Mouse (Mus musculus) heart, embryonic 11.5 days (tissue): ENCODE data around the gene Mrgpra1. TPM values are rescaled to one million over a fixed set of nuclear protein-coding genes. Genes with fewer than 3 reads are reported as not detected.
"Not testable (repeated sequence)": the region's sequence is repeated elsewhere in the genome, so short reads cannot be mapped to it uniquely, and the experiment has no call there.

Experiments used
- ATAC-seq: fragments of 200-750 bp; cut with Nextera tagmentation; replicated peaks from 2 replicates; pipeline ENCODE4 v1.8.0; 2017; ENCODE audit warnings: moderate library complexity; ENCODE audit not compliant: insufficient number of reproducible peaks, low FRiP score, low TSS enrichment
- H3K27ac ChIP-seq: fragments of 300-500 bp; sonication (generic); 2 replicates; pipeline ENCODE4 v1.5.1; 2014; ENCODE audit warnings: mild to moderate bottlenecking, low read depth, low read length
- H3K27me3 ChIP-seq: fragments of 300-500 bp; sonication (generic); 2 replicates; pipeline ENCODE4 v1.6.1; 2014; ENCODE audit warnings: mild to moderate bottlenecking, low read length, mixed read lengths; ENCODE audit not compliant: control insufficient read depth, insufficient read depth
- H3K36me3 ChIP-seq: fragments of 300-500 bp; sonication (generic); 2 replicates; pipeline ENCODE4 v1.6.1; 2014; ENCODE audit warnings: mild to moderate bottlenecking, low read length, moderate library complexity, mixed read lengths; ENCODE audit not compliant: control insufficient read depth, insufficient read depth
- H3K4me1 ChIP-seq: fragments of 300-500 bp; sonication (generic); 2 replicates; pipeline ENCODE4 v1.6.1; 2014; ENCODE audit warnings: low read length; ENCODE audit not compliant: control insufficient read depth, insufficient read depth
- H3K4me2 ChIP-seq: fragments of 300-500 bp; sonication (generic); 2 replicates; pipeline ENCODE4 v1.6.1; 2014; ENCODE audit warnings: mild to moderate bottlenecking, moderate library complexity
- H3K4me3 ChIP-seq: fragments of 300-500 bp; sonication (generic); 2 replicates; pipeline ENCODE4 v1.5.1; 2014; ENCODE audit warnings: low read depth, low read length
- H3K9ac ChIP-seq: fragments of 300-500 bp; sonication (generic); 2 replicates; pipeline ENCODE4 v1.6.1; 2014; ENCODE audit warnings: mild to moderate bottlenecking, low read depth, low read length, moderate library complexity
- H3K9me3 ChIP-seq: fragments of 300-500 bp; sonication (generic); replicated peaks from 2 replicates; pipeline ENCODE4 v1.6.1; 2016; ENCODE audit warnings: low read length; ENCODE audit not compliant: control insufficient read depth
- WGBS: fragments of 180-500 bp; shearing (Covaris S2); extraction: QIAGEN DNeasy Blood & Tissue Kit; methylation state at CpG from one replicate; pipeline ENCODE4 v1.1.7; 2014; ENCODE audit not compliant: insufficient replicate concordance; 5-methylcytosine and 5-hydroxymethylcytosine counted together
- polyA plus RNA-seq: library from polyadenylated mRNA; unstranded; fragments of >200 nt; fragmentation: Nextera tagmentation; extraction: Ambion mirVana; gene quantifications from 2 replicates; pipeline ENCODE4 v1.2.1, GENCODE M21; 2014

Mrgpra1 gene
- not detected in 2 replicates for polyA plus RNA-seq

- peaks cover 11% of the 10 kb centered on the region for H3K9me3 ChIP-seq
- no peaks in the 10 kb centered on the region for H3K4me1 ChIP-seq
- H3K4me3 ChIP-seq, result no peak within 1 kb of the TSS
- ATAC-seq, result no peak
- 45% methylated on average over 1 of the region's 1 CpGs for WGBS
- no peak within 1 kb of the TSS for H3K9ac ChIP-seq
- no peaks in the 10 kb centered on the region for H3K27me3 ChIP-seq
- no peak within 1 kb of the TSS for H3K27ac ChIP-seq
- H3K4me2 ChIP-seq, result no peak within 1 kb of the TSS
- no peaks in the 10 kb centered on the region for H3K36me3 ChIP-seq
Measured at GRCm38 (mm10) chr7:47354140-47354539, at the start of gene Mrgpra1. TSS of gene Mrgpra1 (minus strand) at chr7:47354240.

GRCm38 (mm10) chr7:47401125-47401524, 47.1 kb upstream of the Mrgpra1 start:
- Histone ChIP-seq H3K36me3 (no peaks in the 10 kb centered on the region), H3K4me3 (no peak overlapping the region), H3K4me2 (no peak overlapping the region), H3K4me1 (no peaks in the 10 kb centered on the region), H3K27ac (no peak overlapping the region), H3K27me3 (no peaks in the 10 kb centered on the region), H3K9me3 (no peaks in the 10 kb centered on the region), H3K9ac (no peak overlapping the region)
- no peak for ATAC-seq

GRCm38 (mm10) chr7:47348421-47348820, 5.6 kb downstream of the Mrgpra1 start:
- Histone ChIP-seq H3K9ac (no peak overlapping the region), H3K27me3 (no peaks in the 10 kb centered on the region), H3K4me3 (no peak overlapping the region), H3K27ac (no peak overlapping the region), H3K9me3 (peaks cover 4% of the 10 kb centered on the region), H3K36me3 (no peaks in the 10 kb centered on the region), H3K4me1 (no peaks in the 10 kb centered on the region), H3K4me2 (no peak overlapping the region)
- 56% methylated on average over 3 of the region's 3 CpGs for WGBS
- no peak for ATAC-seq

GRCm38 (mm10) chr7:47345905-47346478, 8.0 kb downstream of the Mrgpra1 start:
- H3K27me3 ChIP-seq, result no peaks in the 10 kb centered on the region
- no peak overlapping the region for H3K4me3 ChIP-seq
- no peak for ATAC-seq
- WGBS, result 67% methylated on average over 4 of the region's 4 CpGs
- no peak overlapping the region for H3K4me2 ChIP-seq
- H3K36me3 ChIP-seq, result no peaks in the 10 kb centered on the region
- no peak overlapping the region for H3K9ac ChIP-seq
- peaks cover 7% of the 10 kb centered on the region for H3K9me3 ChIP-seq
- no peaks in the 10 kb centered on the region for H3K4me1 ChIP-seq
- no peak overlapping the region for H3K27ac ChIP-seq

GRCm38 (mm10) chr7:47341887-47342286, 12.2 kb downstream of the Mrgpra1 start:
- not testable (repeated sequence) for H3K27me3 ChIP-seq, H3K36me3 ChIP-seq, H3K4me3 ChIP-seq, H3K9ac ChIP-seq, H3K9me3 ChIP-seq, H3K27ac ChIP-seq, H3K4me2 ChIP-seq, ATAC-seq, H3K4me1 ChIP-seq
- WGBS, result 65% methylated on average over 3 of the region's 3 CpGs

GRCm38 (mm10) chr7:47341389-47341788, 12.7 kb downstream of the Mrgpra1 start:
- H3K4me1 ChIP-seq, H3K36me3 ChIP-seq, H3K27ac ChIP-seq, H3K9ac ChIP-seq, H3K4me2 ChIP-seq, ATAC-seq, H3K4me3 ChIP-seq, H3K27me3 ChIP-seq, H3K9me3 ChIP-seq: not testable (repeated sequence)
- 62% methylated on average over 3 of the region's 3 CpGs for WGBS

- Histone ChIP-seq H3K36me3 (no peaks in the 10 kb centered on the region), H3K9ac (no peak overlapping the region), H3K4me3 (no peak overlapping the region), H3K4me2 (no peak overlapping the region), H3K27ac (no peak overlapping the region), H3K9me3 (peaks cover 9% of the 10 kb centered on the region; the same call in 1 of the 2 replicates), H3K27me3 (no peaks in the 10 kb centered on the region), H3K4me1 (no peaks in the 10 kb centered on the region)
- WGBS, result 44% methylated on average over 1 of the region's 1 CpGs
- ATAC-seq, result no peak
Measured at GRCm38 (mm10) chr7:47318299-47318698, 35.7 kb downstream of the Mrgpra1 start.

- Histone ChIP-seq H3K4me3 (no peak overlapping the region), H3K4me2 (no peak overlapping the region), H3K4me1 (no peaks in the 10 kb centered on the region), H3K9me3 (peaks cover 7% of the 10 kb centered on the region; the same call in 1 of the 2 replicates), H3K9ac (no peak overlapping the region), H3K36me3 (no peaks in the 10 kb centered on the region), H3K27me3 (no peaks in the 10 kb centered on the region), H3K27ac (no peak overlapping the region)
- no peak for ATAC-seq
- WGBS, result 35% methylated on average over 4 of the region's 4 CpGs
Measured at GRCm38 (mm10) chr7:47312289-47312688, 41.8 kb downstream of the Mrgpra1 start.

GRCm38 (mm10) chr7:47309855-47310254, 44.2 kb downstream of the Mrgpra1 start:
- ATAC-seq, result no peak

More at GRCm38 (mm10) chr7:47309855-47310254, 44.2 kb downstream of the Mrgpra1 start:
- Histone ChIP-seq H3K27me3 (no peaks in the 10 kb centered on the region), H3K4me2 (no peak overlapping the region), H3K9me3 (peaks cover 3% of the 10 kb centered on the region; the same call in 1 of the 2 replicates), H3K36me3 (no peaks in the 10 kb centered on the region), H3K4me1 (no peaks in the 10 kb centered on the region), H3K9ac (no peak overlapping the region), H3K4me3 (no peak overlapping the region), H3K27ac (no peak overlapping the region)
- WGBS, result 83% methylated on average over 10 of the region's 10 CpGs
